Mouse (Mus musculus) spleen, adult 10 weeks (tissue): ENCODE measurements around the gene Ccdc170. TPM values are rescaled to one million over a fixed set of nuclear protein-coding genes. Genes with fewer than 3 reads are reported as not detected.

ENCODE experiments used
- polyA plus RNA-seq: library from polyadenylated mRNA; stranded (reverse); fragments of 350-450 nt; fragmentation: Illumina TruSeq; extraction: RNeasy Lipid Tissue Mini Kit (QIAGEN cat#74804); gene quantifications from one replicate; pipeline ENCODE4 v1.2.3, GENCODE M21; 2015; ENCODE audit warnings: low replicate concordance; ENCODE audit not compliant: insufficient read depth

Gene Ccdc170
- polyA plus RNA-seq = 0.07 TPM

GRCm38 (mm10) chr10:4482355-4482754 lies at the start of gene Ccdc170:
Ccdc170 (plus strand) TSS chr10:4482502.

DNA sequence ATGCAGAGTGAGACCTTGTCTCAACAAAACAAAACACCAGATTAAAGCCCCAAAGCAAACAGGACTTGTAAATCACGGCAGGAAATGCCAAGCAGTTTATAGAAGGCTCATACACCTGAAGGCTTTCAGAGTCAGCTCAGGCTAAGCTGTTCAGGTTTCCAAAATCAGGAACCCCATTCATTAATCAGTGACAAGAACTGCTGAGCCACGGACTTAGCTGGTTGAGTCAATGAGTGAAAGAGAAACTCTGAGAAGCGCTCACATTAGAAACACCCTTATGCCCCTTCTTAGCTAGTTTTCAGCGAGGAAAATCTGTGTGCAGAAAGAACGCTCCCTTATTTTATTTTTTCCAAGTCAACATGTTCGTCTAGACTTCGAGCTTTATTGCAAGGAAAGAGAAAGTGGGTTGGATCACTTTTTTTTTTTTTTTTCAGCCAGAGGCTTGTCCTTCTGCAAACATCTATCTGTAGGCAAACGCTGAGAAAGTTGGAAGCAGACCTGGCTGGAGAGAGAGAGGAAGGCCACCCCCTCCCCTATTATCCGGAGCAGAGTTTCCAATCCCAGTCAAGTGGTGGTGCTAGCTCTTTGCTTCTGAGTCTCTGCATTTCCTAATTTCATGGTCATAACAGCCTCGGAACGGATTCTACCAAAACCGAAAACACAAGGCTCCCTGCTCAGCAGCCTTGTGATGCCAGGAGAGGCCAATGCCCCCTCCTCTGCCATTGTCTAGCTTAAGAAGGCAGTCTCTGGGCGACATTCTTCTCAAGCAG lies 129.3 kb downstream of the Ccdc170 start, which contains the start of gene Esr1:
Gene Esr1 (plus strand): TSS at position 208 of the 770 bp plus-strand sequence.

Other genes starting within 250 kb of the Ccdc170 start
- 22.6 TPM for gene Akap12, start 216.1 kb upstream of the Ccdc170 start, polyA plus RNA-seq
- gene Zbtb2, start 94.4 kb upstream of the Ccdc170 start, polyA plus RNA-seq = 15.7 TPM
- gene Rmnd1, start 50.1 kb upstream of the Ccdc170 start, polyA plus RNA-seq = 114 TPM
- 37.4 TPM for gene Armt1, start 50.0 kb upstream of the Ccdc170 start, polyA plus RNA-seq
- 2.7 TPM for gene Esr1, start 129.1 kb downstream of the Ccdc170 start, polyA plus RNA-seq